Mouse (Mus musculus) megakaryocyte, embryonic 14.5 days (primary cell): ENCODE measurements around the gene Slc22a23.

Source experiments
- FLI1 ChIP-seq: IDR thresholded peaks from 2 replicates; pipeline ENCODE4 v1.6.1; 2012; ENCODE audit warnings: low read length, inconsistent platforms, mixed read lengths
- GATA1 ChIP-seq: IDR thresholded peaks from 3 replicates; pipeline ENCODE4 v1.6.1; 2012; ENCODE audit warnings: mixed read lengths, low read length, inconsistent platforms, borderline replicate concordance

- TF ChIP-seq FLI1 (no peak), GATA1 (no peak)
Measured at GRCm38 (mm10) chr13:34289567-34289966, 55.4 kb downstream of the Slc22a23 start.
